Mouse (Mus musculus): ENCODE results near the gene Tpbgl.
A peak's percentile ranks its signal among the peaks of the same experiment; 100 is the strongest.

The Tpbgl gene

DNA sequence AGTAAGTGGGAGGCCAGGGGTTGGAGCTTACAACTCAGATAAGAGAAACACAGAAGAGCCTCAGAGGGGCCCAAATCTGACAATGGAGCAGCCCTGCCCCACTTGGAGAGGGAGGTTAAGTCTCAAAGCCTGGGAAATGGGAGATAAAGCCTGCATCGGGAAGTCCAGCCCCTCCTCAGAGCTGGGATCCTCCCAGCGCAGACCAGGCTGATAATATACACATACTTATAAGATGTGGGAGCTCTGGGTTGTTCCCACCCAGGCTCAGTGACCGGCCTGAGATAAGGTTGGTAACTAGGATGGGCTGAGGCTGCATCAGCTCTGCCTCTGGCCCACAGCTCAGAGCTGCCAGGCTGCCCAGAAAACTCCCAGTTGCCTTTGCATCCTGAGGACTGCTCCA, 15.2 kb upstream of the Tpbgl start:
- DNase-seq (ENCODE audit: low read depth, low spot score): no peak

DNA sequence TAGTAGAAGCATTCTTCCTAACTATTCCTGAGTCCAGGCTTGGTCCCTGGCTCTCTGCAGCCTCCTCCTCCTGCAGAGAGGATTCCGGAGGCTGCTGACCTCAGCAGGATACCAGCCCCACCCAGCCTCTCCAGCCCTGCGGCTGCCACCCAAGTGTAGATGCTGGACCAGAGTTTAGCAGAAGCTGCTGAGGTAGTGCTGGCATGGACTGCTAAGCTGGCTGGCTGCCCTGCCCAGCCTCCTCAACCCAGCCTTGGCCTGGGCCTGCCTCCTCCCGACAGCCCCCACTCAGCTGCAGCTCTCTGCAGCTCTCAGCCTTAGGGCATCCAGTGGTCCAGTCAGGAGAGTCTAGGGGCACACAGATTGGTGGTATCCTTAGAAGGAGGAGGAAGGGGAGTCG, 14.3 kb upstream of the Tpbgl start:
- no peak for DNase-seq (ENCODE audit: low read depth, low spot score)

DNA sequence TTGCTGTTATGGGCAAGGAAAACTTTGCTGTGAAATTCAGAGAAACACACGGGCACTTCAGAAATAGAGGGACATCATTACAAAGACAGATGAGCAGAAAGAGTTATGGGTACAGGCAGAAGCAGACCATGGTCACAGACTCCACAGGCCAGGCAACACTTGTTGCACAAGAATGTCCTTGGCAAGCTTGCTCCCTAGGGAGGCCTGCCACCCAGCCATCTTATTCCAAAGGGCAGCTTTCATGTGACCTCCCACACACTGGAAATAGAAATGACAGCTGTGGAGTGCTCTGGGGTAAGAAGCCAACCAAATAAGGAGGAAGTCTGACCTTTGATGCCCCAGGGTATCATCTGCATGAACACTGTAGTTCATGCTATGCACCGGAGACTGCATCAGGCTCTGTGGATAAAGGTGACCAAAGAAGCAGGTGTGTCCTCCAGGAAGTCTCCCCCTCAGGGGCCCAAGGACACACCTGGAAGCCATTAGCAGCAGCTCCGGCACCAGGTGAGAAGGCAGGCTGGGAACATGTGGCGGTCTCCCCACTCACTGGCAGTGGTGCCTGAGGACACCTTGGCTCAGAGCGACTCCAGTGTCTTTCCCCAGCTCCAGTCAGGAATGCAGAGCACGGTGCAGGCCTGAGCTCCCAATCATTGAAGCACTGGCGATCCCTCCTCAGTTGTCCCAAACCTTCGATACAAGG, 7.2 kb upstream of the Tpbgl start:
- no peak for DNase-seq (ENCODE audit: low read depth, low spot score)

DNA sequence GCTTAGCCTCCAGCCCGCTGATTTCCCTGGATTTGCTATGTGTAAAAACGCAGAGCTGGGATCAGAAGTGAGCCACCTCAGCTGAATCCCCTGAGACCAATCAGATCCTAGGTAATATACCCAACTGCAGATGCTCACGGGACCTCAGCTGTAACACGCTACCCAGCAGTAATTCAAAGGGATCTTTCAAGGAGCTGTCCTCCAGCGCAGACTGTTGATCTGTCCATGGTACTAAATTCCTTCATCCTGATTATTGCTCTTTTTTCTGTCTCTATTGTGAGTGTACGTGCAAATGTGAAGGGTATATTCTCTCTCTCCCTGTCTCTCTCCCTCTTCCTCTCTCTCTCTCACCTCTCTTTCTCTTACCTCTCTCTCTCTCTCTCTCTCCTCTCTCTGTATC, 5.4 kb upstream of the Tpbgl start:
- no peak for DNase-seq (ENCODE audit: low read depth, low spot score)

DNA sequence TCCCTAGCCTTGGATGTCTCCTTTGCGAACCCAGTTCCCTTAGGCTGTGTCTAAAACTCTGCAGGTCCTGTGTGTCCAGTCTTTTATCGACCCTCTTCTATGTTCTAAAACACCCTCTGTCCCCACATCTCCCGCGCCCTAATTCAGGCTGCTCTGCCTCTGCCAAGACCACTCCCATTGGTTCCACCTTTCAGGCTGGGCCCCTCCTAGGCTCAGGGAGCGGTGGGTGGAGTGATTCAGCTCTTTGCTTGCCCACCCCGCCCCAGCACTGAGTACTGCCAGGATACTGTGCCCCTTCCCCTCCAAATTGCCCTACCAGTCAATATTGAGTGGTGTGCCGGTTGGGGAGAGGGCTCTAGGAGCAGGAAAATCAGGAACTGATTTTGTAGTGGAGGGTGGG, 463 bp upstream of the Tpbgl start:
- DNase-seq (ENCODE audit: low read depth, low spot score): no peak

DNA sequence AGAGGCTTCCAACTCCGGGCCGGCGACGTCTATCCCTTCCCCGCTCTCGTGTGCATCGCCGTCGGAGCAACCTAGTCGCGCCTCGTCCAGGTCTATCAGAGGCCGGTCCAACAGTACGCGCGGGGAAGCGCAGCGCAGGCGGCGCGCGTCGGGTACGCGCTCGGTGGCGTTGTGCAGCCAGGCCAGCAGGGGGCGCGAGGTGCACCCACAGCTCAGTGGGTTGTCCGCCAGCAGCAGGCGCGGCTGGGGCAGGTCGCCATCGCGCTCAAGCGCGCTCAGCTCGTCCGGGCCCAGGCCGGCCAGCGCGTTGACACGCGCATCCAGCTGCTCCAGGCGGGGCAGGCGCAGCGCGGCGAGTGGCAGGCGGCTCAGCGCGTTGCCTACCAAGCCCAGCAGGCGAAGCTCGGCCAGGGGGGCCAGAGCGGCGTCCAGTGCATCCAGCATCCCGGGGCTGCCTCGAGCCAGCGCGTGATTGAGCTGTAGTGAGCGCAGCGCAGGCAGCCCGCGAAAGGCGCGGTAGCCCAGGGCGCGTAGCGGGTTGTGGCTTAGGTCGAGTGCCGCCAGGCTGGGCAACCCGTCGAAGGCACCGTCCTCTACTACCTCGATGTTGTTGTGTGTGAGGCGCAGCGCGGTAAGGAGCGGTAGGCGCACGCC, 1.1 kb downstream of the Tpbgl start:
- DNase-seq (ENCODE audit: low read depth, low spot score): peak; percentile 87

DNA sequence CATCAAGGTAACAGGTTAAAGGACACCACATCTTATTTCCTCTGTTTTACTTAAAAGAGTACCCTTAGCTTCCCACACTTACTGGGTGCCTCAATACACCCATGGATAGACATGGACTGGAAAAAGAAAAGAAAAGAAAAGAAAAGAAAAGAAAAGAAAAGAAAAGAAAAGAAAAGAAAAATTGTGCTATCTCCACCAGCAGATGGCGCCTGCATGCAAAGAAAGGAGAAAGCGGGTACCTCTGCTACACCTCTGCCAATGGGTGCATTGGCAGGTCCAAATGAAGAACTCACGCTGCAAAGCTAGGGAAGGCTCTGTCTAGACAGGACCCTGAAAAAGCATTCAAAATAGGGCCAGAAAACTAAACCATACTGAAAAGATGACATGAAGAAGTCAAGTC, 8.0 kb downstream of the Tpbgl start:
- DNase-seq (ENCODE audit: low read depth, low spot score): peak; percentile 59

DNA sequence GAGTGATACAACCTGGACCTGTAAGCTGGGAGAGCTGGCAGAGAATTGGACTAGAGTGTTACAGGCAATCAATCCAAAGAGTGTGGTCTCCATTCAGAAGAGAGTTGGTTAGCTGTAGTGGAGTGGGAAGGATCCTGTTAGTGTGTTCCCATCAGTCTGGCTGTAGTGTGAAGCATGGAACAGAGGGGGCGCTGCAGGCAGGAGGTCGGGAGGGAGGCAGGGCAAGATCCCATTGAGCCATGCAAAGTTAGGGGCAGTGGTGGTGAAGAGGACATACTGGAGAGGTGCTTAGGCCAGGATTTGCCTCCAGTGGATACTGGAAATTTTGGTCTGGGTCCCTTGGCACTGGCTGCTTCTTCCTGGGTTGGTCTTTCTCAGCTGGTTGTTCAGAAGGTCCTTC, 8.6 kb downstream of the Tpbgl start:
- DNase-seq (ENCODE audit: low read depth, low spot score): peak; percentile 18

DNA sequence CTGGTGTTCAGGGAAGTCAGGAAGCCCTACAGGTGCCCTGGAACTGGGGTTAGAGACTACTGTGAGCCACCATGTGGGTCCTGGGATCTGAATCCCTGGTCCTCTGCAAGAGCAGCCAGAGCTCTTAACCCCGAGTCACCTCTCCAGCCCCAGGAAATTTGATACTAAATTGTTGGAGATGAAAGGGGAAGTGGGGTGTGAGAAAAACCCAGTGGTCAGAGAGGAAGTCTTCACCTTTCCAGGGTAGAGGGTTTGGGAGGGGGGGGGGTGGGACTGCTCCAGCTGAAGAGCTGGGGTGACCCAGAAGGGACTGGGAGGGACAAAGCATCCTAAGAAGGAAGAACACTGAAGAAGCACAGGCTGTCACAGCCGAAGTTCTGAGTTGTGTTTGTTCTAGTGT, 19.3 kb downstream of the Tpbgl start:
- no peak for DNase-seq (ENCODE audit: low read depth, low spot score)

DNA sequence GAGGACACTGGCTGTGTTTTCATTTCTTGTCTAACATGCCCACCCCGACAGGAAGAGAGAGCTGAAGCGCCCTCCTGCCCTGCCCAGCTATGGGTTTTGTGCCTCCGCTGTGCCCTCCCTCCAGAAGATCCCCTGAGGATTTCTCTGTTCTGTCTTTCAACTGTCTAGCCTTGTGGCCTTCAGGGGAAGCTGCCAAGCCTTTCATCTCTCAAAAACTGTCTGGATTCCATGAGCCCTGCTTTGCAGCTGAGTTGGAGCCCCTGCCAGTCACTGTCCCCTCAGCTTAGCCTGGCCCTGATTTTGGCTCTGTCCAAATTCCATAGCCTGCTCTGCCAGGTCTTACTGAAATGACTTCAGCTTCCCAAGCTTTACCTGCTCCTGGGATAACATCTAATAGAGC, 20.1 kb downstream of the Tpbgl start:
- no peak for DNase-seq (ENCODE audit: low read depth, low spot score)

DNA sequence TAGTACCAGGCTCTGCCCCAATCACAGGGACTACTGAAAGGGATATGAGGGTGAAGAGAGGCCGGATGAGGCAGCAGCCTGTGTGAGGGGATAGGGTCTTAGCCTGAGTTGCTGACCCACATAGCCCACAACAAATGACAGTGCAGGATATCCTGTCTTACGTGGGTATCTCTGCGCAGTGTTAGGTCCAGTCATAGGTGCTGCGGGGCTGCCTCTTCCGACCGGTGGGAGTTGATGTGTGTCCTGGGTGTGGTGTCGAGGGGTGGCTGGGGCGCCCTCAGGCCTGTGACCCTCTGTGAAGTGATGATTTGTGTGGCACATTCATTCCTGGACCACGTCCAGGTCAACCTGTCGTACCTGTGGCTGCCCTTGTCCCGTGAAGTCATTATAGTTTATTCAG, 20.6 kb downstream of the Tpbgl start:
- no peak for DNase-seq (ENCODE audit: low read depth, low spot score)

DNA sequence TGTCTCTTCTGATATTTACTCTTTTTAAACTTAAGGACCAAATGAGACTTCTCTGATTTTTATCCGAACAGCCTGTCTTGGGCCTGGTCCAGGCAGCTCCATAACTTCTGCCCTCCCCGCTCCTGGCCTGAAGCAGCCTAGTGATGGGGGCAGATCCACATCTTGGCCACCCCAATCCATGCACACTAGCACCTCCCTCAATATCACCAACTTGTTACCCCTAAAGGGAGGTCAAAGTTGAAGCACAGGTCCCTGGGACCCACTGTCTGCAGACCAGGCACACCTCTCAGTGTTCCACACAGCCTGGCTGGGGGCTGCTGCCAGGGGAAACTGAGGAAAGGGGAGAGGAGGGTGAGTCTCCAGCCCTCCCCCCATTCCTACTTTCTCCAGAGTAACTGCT, 21.8 kb downstream of the Tpbgl start:
- no peak for DNase-seq (ENCODE audit: low read depth, low spot score)

DNA sequence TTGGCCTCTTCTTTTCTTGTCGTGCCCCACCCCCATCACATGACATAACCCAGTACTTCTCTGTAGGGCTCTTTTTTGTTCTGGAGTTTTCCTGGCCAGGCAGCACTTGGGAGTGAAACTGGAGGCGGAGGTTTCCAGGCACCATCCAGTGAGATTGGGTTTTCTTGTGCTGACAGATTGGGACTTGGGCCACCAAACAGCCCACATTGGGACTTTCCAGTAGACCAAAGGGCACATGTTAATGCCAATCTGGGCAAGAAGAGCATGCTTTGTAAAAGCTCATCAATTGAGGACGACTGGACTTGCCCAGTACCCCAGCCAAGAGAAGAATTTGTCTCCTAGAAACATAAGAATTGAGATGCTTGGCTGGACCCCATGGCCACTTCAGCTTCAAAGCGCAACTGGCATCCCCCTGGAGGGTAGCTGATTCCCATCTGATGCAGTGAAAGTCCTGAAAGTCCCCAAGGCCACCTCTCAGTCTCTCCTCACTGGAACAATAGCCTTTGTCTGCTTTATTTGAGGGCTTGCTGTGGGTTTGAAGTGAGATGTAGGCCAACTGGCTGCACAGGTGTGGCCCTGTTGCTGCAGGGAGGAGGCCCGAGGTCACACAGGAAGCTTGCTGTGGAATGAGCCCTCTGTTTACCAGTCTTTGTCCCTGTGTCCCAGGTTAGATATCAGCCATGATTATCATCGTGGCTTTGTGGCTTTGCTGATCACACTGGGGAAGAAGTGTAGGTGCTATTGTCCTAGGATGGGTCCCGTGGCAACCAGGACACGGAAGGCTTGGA, 22.8 kb downstream of the Tpbgl start:
- DNase-seq (ENCODE audit: low read depth, low spot score): no peak

DNA sequence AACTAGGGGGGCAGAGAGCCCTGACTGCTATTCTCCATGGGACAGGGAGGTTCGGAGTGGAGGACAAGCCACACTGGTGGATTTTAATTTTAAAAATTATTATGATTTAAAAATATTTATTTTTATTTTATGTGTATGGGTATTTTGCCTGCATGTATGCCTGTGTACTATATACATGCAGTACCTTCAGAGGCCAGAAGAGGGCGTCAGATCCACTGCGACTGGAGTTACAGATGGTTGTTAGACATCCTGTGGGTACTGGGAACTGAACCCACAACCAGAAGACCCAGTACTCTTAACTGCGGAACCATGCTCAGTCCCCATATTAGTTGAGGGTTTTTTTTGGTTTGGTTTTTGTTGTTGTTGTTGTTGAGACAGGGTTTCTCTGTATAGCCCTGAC, 28.2 kb downstream of the Tpbgl start:
- peak; percentile 18 for DNase-seq (ENCODE audit: low read depth, low spot score)

DNA sequence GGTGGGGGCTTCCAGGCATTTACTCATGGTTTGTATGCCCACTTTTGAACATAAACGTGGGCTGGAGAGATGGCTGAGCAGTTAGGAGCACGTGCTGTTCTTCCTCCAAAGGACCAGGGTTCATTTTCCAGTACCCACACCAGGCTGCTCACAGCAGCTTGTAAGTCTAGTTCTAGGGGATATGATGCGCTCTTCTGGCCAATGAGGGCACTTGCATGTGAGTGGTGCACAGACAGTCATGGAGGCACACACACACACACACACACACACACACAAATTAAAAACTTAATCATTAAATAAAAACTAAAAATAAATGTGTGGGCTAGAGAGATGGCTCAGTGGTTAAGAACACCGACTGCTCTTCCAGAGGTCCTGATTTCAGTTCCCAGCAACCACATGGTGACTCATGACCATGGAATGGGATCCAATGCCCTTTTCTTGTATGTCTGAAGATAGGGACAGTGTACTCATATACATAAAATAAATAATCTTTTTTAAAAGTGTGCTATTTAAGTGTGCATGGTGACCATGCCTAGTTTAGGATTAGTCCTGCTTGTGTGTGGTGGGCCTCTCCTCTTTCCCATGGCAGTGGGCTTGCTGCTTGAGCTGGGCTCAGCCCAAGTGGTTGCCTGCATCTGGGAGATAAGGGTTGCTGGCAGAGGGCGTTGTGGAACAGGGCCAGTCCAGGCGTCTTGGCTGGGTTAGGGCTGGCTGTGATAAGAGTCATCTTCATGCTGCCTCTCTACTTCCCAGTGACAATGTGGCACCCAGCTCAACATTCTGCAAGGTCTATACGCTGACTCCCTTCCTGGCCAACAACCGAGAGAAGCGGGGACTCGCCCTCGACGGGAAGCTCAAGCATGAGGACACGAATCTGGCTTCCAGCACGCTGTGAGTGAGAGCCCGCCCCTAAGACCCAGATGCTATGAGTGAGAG, 32.8 kb downstream of the Tpbgl start:
- DNase-seq (ENCODE audit: low read depth, low spot score): no peak

DNA sequence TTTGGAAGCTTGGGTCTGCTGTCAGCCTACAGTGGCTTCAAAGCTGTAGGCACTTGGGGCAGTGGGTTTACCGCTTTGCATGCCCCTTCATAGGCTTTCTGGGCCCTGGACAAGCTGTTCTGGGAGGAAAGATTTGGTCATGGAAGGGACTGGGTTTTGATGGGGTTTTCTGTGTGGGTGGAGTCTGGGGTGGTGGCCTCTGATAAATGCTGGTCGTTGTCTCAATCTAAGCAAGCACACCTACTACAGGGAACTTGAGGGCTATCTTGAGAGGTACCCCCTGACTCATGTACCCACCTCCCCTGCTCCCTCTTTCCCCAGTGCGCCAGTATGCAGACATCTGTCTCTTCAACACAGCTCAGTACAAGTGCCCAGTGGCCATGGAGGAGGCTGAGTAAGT, 34.2 kb downstream of the Tpbgl start:
- DNase-seq (ENCODE audit: low read depth, low spot score): no peak

DNA sequence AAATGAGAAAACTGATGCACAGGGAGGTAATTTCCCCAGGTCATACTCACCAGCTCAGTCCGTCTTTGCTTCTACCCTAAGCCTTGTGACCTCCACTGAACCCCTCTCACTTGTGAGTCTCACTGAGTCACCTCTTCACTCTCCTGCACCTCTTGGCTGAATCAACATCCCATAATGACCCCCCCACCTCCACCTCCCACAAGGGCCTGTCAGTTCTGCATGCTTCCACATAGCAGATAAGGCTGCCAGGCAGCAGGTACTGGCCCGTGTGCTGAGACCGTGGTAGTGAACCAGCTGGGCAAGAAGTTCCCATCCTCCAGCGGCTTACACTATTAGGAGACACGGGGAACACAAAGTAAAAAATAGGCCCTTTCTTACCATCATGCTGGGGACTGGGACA, 36.3 kb downstream of the Tpbgl start:
- DNase-seq (ENCODE audit: low read depth, low spot score): no peak

DNA sequence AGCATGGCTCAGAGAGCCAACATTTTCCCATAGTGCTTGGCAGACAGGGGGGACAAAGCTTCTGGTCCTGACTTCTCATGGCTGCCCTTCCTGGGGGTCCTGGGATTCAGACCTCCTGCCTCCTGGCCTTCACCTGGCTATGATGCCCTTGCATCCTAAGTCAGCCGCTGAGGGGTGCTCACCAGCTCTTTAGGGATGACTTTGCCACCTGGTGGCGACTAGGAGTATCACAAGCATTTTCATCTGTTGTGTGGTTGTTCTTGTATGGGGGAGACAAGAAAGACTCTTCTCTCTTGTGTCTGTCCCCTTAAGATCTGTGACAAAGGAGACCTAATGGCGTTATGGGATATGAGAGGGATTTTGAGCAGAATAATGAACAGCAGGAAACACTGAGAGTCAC, 36.8 kb downstream of the Tpbgl start:
- DNase-seq (ENCODE audit: low read depth, low spot score): peak; percentile 82

DNA sequence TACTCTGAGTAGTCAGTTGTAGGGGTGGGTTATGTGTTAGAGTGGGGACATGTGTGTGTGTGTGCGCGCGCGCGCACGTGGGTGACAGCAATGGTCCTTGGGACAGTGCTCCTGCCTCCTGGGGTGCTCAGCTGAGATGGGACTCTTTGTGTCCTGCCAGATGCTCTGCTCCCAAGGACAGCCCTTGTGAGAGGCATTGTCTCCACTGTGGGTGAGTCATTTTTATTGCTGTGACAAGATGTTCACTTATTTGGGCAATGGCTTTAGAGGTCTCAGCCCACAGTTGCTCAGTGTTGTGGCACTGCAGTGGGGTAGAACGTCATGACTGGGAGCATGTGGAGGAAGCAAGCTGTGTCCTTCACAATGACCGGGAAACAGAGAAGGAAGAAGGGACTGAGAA, 40.9 kb downstream of the Tpbgl start:
- no peak for DNase-seq (ENCODE audit: low read depth, low spot score)

DNA sequence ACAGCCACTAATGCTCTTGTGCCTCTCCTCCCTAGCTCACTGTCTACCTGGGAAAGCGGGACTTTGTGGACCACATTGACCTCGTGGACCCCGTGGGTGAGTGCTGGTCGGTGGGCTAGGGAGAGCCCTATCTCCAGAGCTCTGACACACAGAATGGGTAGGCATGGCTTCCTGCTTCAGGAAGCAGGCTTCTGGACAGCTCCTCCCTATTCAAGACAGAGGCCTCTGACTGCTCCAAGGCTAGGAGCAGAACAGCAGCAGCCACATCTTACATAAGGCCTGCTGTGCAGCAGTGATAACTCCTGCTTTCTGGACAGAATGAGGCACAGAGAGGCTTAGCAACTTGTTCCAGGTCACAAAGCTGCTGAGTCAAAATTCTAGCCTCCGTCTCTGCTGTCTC, 43.3 kb downstream of the Tpbgl start:
- no peak for DNase-seq (ENCODE audit: low read depth, low spot score)

DNA sequence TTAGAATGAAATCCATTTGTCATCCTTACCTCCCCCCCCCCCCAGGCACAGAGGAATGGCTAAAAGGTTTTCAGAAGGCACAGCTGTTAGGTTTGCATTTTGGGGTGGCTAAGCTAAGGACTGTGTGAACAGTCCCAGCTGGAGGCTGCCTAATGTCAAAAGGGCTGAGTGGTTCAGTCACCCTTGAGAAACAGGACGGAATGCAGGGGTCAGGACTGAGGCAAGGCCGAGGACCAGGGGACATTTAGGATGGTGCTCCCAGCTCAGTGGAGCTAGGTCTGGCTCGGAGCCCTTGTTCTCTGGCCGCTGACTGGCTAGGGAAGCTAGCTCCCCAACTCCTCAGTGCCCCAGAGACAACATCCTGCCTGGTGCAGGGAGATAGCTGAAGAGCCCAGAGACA, 44.0 kb downstream of the Tpbgl start:
- DNase-seq (ENCODE audit: low read depth, low spot score): no peak

DNA sequence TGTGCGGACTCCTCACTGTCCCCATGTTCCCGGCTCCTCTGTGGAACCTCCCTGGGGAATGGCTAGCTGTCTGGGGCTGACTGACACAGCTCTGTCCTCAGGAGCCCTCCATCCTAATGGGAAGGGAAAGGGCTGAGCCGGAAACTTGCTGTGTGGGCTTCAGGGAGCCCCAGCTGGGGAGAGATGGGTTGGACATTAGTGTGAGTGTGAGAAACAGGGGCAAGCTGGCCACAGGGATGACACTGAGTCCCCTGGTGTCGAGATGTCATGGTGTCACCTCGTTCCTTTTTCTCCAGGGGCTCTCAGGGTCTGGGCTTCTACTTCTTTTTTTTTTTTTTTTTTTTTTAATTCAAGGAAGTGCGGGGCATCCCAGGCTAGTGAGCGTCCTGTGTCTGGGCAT, 44.6 kb downstream of the Tpbgl start:
- no peak for DNase-seq (ENCODE audit: low read depth, low spot score)

Data from CD4-positive, CD25-positive, alpha-beta regulatory T cell, adult 2 months (primary cell).